Mouse (Mus musculus): ENCODE measurements around the gene Gm33543. TPM values are rescaled to one million over a fixed set of nuclear protein-coding genes. Genes with fewer than 3 reads are reported as not detected.

Gene Gm33543
- not detected for total RNA-seq (2023)

DNA sequence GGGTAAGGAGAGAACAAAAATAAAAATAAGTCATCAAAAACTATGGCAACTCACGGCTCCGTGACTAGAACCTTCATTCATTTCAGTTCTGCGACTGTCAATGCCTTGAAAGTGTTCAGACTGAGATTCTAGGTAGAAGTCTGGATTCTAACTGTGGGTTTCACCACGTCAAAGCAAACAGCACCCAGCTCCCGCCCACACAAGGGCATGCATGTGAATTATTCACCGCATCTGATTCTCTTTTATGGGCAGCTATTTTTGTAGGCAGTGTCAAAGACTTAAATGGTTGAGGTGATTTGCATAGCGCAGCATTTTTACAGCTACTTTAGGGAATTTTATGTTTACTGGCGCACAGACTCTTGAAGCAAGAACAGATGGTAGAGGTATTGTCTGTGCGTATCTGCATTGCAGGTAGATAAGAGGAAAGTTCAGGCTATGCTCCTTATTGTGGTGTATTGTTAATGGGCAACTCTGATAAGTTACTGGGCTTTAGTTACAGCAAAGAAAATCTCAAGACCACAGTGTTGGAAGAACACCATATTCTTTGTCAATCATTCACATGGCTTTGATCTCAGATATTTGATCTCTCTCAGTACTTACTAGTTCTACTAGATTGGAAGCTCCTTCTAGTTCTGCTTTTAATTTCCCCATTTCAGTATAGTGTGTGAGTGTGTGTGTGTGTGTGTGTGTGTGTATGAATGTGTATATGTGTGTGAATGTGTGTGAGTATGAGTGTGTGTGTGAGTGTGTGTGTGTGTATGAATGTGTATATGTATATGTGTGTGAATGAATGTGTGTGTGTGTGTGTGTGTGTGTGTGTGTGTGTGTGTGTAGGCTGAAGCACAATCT is at the start of gene Gm33543:
Gene Gm33543 (minus strand): TSS at position 142 of the 849 bp plus-strand sequence.

Other genes with a start within 250 kb of the Gm33543 start
- gene Anapc15-ps, start 169.5 kb downstream of the Gm33543 start, total RNA-seq (2023): not detected
- gene Eea1, start 97.7 kb upstream of the Gm33543 start, total RNA-seq (2023): 4.4 TPM

All from CD4-positive naive resting alpha-beta T cell, adult 57 days (primary cell).